Mouse (Mus musculus): ENCODE measurements around the gene Fez1. TPM values are rescaled to one million over a fixed set of nuclear protein-coding genes. Genes with fewer than 3 reads are reported as not detected.

The Fez1 gene
- total RNA-seq, 2 experiments from 2014 or later = 241 to 261 TPM

GRCm38 (mm10) chr9:36805256-36805975 lies 16.2 kb upstream of the Fez1 start:
- intact Hi-C loops (cut with DNase I) = no loop called here
- DNase-seq (ENCODE audit: extremely low spot score in 1 of 2, low spot score in 2 of 2) = no peak
- Histone ChIP-seq H3K27ac (no peak overlapping the region), H3K4me3 (no peak overlapping the region)
- TF ChIP-seq CTCF (IDR thresholded peaks at IDR 0.05) = no peak

DNA sequence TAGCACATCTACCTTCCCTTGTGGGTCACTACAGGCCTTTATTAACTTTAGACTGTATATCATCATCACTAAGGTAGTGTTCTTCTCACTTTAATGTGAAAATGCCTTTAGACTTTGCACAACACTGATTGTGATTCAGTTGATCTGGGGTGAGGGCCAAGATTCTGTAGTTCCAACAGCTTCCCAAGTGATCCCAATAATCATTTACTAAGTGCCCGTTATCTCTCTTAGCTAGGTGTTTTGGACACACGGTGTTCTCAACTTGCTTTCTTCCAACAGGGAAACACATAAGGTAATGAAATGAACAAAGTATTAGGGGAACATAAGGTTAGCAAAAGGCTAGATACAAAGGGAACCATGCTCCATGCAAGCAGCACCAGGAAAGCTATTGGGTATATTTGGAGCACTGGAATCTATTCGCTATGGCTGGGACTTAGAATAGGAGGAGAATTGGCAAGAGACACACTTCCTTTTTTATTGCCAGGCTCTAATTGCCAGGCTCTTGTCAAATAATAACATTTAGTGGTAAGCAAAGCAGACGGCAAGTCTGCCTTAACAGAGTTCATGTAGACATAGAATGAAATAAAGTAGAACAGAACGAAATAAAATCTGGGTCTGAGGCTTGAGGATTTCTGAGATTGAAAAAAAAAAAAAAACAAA lies 13.4 kb upstream of the Fez1 start:
- Histone ChIP-seq H3K27ac (no peak overlapping the region), H3K4me3 (no peak overlapping the region)
- intact Hi-C loops (cut with DNase I) = no loop called here
- TF ChIP-seq CTCF (IDR thresholded peaks at IDR 0.05) = no peak
- no peak for DNase-seq (ENCODE audit: extremely low spot score in 1 of 2, low spot score in 2 of 2)

DNA sequence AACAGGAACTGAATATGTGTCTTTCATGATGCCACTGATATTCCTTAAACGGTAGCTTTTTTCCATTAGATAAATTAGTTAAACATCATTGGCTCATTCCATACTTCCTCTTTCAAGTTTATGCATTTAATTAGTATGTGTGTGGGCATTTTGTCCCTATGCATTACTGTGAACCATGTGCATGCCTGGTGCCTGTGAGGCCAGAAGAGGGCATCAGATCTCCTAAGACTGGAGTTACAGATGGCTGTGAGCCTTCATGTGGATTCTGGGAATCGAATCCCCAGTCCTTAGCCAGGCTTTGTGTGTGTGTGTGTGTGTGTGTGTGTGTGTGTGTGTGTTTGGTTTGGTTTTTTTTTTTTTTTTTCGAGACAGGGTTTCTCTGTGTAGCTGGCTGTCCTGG lies 7.2 kb upstream of the Fez1 start:
- Histone ChIP-seq H3K4me3 (no peak overlapping the region), H3K27ac (no peak overlapping the region)
- intact Hi-C loops (cut with DNase I) = no loop called here
- TF ChIP-seq CTCF (IDR thresholded peaks at IDR 0.05) = peak; percentile 18
- no peak for DNase-seq (ENCODE audit: extremely low spot score in 1 of 2, low spot score in 2 of 2)

DNA sequence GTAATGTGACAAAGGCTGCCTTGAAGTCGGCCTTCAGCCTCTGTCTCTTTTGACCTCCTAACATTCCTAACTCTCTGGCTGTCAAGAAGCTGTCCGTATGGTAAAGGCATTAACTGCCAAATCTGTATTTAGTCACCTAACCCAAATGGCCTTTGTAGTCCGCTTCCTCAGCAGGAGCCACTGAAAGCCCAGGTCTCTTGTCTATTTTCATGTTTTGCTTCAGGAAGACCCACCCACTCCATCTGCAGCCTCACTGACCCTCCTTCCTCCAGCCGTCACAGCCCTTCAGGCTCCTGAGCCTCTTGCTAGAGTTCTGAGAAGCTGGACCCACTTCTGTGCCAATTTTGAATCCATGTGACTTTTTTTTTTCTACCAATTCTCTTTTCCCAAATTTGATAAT lies 2.8 kb upstream of the Fez1 start:
- H3K27ac ChIP-seq = no peak overlapping the region
- no peak overlapping the region for H3K4me3 ChIP-seq
- no peak for DNase-seq (ENCODE audit: extremely low spot score in 1 of 2, low spot score in 2 of 2)
- intact Hi-C loops (cut with DNase I) = no loop called here
- no peak for TF ChIP-seq CTCF (IDR thresholded peaks at IDR 0.05)

DNA sequence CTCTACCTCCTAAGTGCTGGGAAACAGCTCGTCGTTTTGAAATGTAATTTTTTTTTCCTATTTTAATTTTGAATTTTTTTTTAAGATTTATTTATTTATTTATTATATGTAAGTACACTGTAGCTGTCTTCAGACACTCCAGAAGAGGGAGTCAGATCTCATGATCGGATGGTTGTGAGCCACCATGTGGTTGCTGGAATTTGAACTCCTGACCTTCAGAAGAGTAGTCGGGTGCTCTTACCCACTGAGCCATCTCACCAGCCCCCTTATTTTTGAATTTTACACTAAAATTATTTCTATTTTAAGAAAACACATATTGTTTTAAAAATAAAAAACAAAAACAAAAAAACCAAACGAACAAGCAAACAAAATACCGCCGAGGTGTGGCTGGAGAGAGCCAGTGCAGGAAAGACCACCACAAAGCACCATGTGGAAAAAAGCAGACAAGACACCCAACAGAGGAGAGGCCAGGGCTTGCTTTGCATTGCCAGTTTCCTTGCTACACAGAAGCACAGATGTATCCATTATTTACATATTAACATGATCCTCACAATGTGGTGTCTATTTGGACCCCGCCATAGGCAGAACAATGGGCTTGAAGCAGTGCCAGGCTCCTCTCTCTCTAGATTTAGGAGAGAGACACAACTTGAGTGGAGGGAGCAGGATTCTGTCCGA lies 558 bp upstream of the Fez1 start:
- intact Hi-C loops (cut with DNase I) = loop anchor here (1.0 kb wide), 1 partner anchor 38 kb away; no protein-coding TSS in a partner anchor
- H3K27ac ChIP-seq = peak overlapping the region; percentile 92
- DNase-seq (ENCODE audit: extremely low spot score in 1 of 2, low spot score in 2 of 2) = peak in 1 of 2 experiments; percentile 26
- peak overlapping the region; percentile 27 for H3K4me3 ChIP-seq
- no peak; the same call in 1 of the 2 replicates for TF ChIP-seq CTCF (IDR thresholded peaks at IDR 0.05)

DNA sequence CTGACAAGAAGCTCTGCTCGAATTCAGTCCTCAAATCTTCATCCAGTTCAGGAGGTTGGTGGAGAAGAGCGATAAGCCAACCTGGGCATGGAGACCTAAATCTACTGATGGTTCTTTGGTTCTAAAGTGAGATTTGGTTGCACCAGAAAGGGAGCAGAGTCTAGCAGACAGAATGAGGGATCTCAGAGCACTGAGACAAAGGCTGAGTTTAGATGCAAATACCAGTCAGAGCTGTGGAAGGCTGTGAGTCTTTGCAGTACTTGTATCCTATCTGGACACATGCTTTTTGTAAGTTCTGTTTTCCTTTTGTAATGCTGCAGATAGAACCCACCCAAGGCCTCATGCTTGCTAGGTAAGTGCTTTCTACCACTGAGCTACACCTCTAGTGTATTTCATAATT lies 360 bp downstream of the Fez1 start:
- H3K4me3 ChIP-seq = peak overlapping the region; percentile 27
- no peak for TF ChIP-seq CTCF (IDR thresholded peaks at IDR 0.05)
- H3K27ac ChIP-seq = peak overlapping the region; percentile 92
- intact Hi-C loops (cut with DNase I) = no loop called here
- no peak for DNase-seq (ENCODE audit: extremely low spot score in 1 of 2, low spot score in 2 of 2)

DNA sequence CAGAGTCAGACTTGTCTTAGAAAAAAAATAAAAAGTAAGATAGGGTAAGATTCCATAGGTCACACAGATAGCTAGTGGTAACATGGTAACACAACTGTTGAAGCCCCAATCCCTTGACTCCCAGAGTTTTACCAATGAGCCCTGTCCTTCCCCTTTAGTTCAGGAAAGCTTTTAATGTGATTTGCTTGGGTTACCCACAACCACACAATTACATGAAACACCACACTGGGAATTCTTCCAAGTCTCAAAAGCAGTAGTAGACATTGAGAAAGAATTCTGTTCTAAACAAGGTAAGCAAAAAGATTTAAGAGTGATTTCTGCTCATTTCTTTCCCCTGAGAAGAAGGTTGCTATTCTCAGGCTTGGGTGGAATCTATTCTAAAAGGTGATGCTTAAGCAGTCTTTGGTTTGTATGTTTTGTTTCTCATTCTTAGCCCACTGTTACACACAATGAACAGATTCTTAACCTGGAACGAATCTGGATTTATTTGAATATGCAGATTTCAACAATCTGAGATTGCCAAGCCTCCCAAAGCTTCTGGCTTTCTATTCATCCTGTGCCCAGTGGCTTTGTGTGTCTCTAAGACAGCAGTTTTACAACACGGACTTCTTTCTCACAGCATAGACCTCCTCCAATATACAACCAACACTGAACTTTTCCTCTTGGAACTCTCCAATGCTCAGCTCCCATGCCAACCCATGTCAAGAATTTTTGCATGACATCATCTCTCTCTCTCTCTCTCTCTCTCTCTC lies 5.1 kb downstream of the Fez1 start:
- DNase-seq (ENCODE audit: extremely low spot score in 1 of 2, low spot score in 2 of 2) = no peak
- Histone ChIP-seq H3K4me3 (no peak overlapping the region), H3K27ac (peak overlapping the region; percentile 28; the same call in 1 of the 2 replicates)
- intact Hi-C loops (cut with DNase I) = no loop called here
- no peak for TF ChIP-seq CTCF (IDR thresholded peaks at IDR 0.05)

GRCm38 (mm10) chr9:36831401-36831800 lies 9.7 kb downstream of the Fez1 start:
- no peak for TF ChIP-seq CTCF (IDR thresholded peaks at IDR 0.05)
- H3K4me3 ChIP-seq = no peak overlapping the region
- intact Hi-C loops (cut with DNase I) = no loop called here
- H3K27ac ChIP-seq = no peak overlapping the region
- DNase-seq (ENCODE audit: extremely low spot score in 1 of 2, low spot score in 2 of 2) = no peak

DNA sequence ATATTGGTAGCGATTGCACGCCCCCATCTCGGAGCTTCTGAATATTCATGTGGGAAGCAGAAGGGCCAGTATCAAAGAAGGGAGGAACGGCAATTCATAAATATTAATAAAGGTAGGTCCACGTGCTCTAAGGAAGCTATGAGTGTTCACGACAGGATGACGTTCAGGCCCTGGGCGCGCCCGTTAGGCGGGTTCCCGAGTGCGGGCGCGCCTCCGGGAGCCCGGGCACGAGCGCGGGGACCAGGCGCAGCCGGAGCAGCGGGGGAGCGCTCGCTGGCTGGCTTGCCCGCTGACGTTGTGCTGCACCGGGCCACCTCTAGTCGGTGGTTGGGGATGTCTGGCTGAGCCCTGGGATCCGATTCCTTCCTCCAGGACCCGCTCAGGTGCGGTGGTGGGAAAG lies 10.9 kb downstream of the Fez1 start:
- Histone ChIP-seq H3K4me3 (peak overlapping the region; percentile 71), H3K27ac (peak overlapping the region; percentile 78)
- peak; percentile 20; the same call in 1 of the 2 replicates for TF ChIP-seq CTCF (IDR thresholded peaks at IDR 0.05)
- intact Hi-C loops (cut with DNase I) = loop anchor here (2.0 kb wide), 1 partner anchor 36 kb away; the partner anchor contains the start of gene Ei24
- peak; percentile 91 to 92 for DNase-seq (ENCODE audit: extremely low spot score in 1 of 2, low spot score in 2 of 2)

- peak overlapping the region; percentile 78 for H3K27ac ChIP-seq
- peak overlapping the region; percentile 71 for H3K4me3 ChIP-seq
- no peak for TF ChIP-seq CTCF (IDR thresholded peaks at IDR 0.05)
- intact Hi-C loops (cut with DNase I) = loop anchor here (2.0 kb wide), 1 partner anchor 36 kb away; the partner anchor contains the start of gene Ei24
- peak; percentile 51 to 53 for DNase-seq (ENCODE audit: extremely low spot score in 1 of 2, low spot score in 2 of 2)
Observed at GRCm38 (mm10) chr9:36833043-36833881, 11.6 kb downstream of the Fez1 start.

Data from left cerebral cortex, adult 2 months (tissue).